ENCODE assay signal across 11 mouse cellular contexts in the genomic region with DNA sequence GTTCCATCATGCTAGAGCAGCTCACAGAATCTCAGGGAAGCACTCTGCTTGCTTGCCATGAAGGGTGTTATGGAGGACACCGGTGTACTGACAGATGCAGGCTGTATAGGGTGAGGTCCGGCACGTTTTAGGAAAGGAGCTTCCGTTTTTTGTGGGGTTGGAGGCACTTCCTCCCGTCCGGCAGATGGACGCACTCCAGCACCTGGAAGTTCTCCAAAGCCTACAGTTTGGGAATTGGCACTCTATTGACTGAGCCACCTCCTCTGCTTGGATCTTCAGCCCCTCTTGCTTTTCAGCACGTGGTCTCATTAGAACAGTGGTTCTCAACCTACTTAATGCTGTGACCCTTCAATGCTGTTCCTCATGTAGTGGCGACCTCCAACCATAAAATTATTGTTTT.
"Had no signal": no experiment of that assay in that cellular context is flagged by ENCODE, and none has a peak within 500 bp of the region (broad histone marks: within the 10 kb centered on the region; RNA-seq: fewer than 3 reads in every experiment).

No protein-coding gene starts in this region.

- H3K36me3 ChIP-seq: limb, embryonic 13.5 days; neural tube, embryonic 12.5 days had no signal

- DNase-seq: kidney, postnatal 36 days; layer of hippocampus, adult 9-11 months; layer of hippocampus, postnatal 36 days; lung, adult 18-20 months; midbrain, embryonic 14.5 days; thymus, adult 18-20 months; thymus, postnatal 14 days had no signal

- H3K4me2 ChIP-seq: limb, embryonic 13.5 days; neural tube, embryonic 12.5 days had no signal

- H3K4me1 ChIP-seq: limb, embryonic 13.5 days; neural tube, embryonic 12.5 days had no signal

- H3K9ac ChIP-seq: limb, embryonic 13.5 days; liver, embryonic 14.5 days; neural tube, embryonic 12.5 days had no signal

- H3K9me3 ChIP-seq: limb, embryonic 13.5 days; neural tube, embryonic 12.5 days had no signal

- H3K27ac ChIP-seq: kidney, postnatal 0 days; limb, embryonic 13.5 days; liver, embryonic 14.5 days; neural tube, embryonic 12.5 days had no signal

- H3K27me3 ChIP-seq: limb, embryonic 13.5 days; neural tube, embryonic 12.5 days had no signal

- H3K4me3 ChIP-seq: limb, embryonic 13.5 days; neural tube, embryonic 12.5 days had no signal
